Mouse (Mus musculus): Measurements from ENCODE around the gene Gnao1. TPM values are rescaled to one million over a fixed set of nuclear protein-coding genes. Genes with fewer than 3 reads are reported as not detected.

The Gnao1 gene
- polyA plus RNA-seq, 1 experiment from 2014 or later = 17.4 TPM

- H3K9me3 ChIP-seq (ENCODE audit: control insufficient read depth, low read length) = no peaks in the 10 kb centered on the region
- no peaks in the 10 kb centered on the region for H3K27me3 ChIP-seq (ENCODE audit: control insufficient read depth, insufficient read depth, low read length)
- H3K36me3 ChIP-seq (ENCODE audit: control insufficient read depth, insufficient read depth, low read length) = no peaks in the 10 kb centered on the region
- peaks cover 17 to 20% of the 10 kb centered on the region in 2 experiments for H3K4me1 ChIP-seq (ENCODE audit: control insufficient read depth in 2 of 2, insufficient read depth in 2 of 2, low read length in 2 of 2)
- peak overlapping the region; percentile 21; the same call in 1 of the 2 replicates for H3K9ac ChIP-seq (ENCODE audit: low read length)
- WGBS = 28% methylated on average over 11 of the region's 11 CpGs
- H3K4me3 ChIP-seq (ENCODE audit: control insufficient read depth in 1 of 2, insufficient read depth in 1 of 2, low read depth in 1 of 2, low read length in 2 of 2) = no peak overlapping the region
- H3K4me2 ChIP-seq (ENCODE audit: low read length) = peak overlapping the region; percentile 20
- peak overlapping the region; percentile 15 to 56; a peak in 3 of 4 replicates for H3K27ac ChIP-seq (replicated peaks in 1 of 2; ENCODE audit: control insufficient read depth in 1 of 2, insufficient read depth in 1 of 2, low read depth in 2 of 2, low read length in 2 of 2)
- no peak for ATAC-seq (ENCODE audit: insufficient number of reproducible peaks, insufficient read depth, low FRiP score, low read depth)
These were observed 131.0 kb downstream of the Gnao1 start for GRCm38 (mm10) chr8:93940542-93941423.

GRCm38 (mm10) chr8:93941636-93942054, 131.9 kb downstream of the Gnao1 start:
- peaks cover 19 to 21% of the 10 kb centered on the region in 2 experiments for H3K4me1 ChIP-seq (ENCODE audit: control insufficient read depth in 2 of 2, insufficient read depth in 2 of 2, low read length in 2 of 2)
- H3K36me3 ChIP-seq (ENCODE audit: control insufficient read depth, insufficient read depth, low read length) = no peaks in the 10 kb centered on the region
- no peak for ATAC-seq (ENCODE audit: insufficient number of reproducible peaks, insufficient read depth, low FRiP score, low read depth)
- no peak overlapping the region for H3K4me3 ChIP-seq (ENCODE audit: control insufficient read depth in 1 of 2, insufficient read depth in 1 of 2, low read depth in 1 of 2, low read length in 2 of 2)
- no peaks in the 10 kb centered on the region for H3K9me3 ChIP-seq (ENCODE audit: control insufficient read depth, low read length)
- peak overlapping the region; percentile 20 for H3K4me2 ChIP-seq (ENCODE audit: low read length)
- H3K9ac ChIP-seq (ENCODE audit: low read length) = no peak overlapping the region
- WGBS = 27% methylated on average over 4 of the region's 4 CpGs
- H3K27ac ChIP-seq (replicated peaks in 1 of 2; ENCODE audit: control insufficient read depth in 1 of 2, insufficient read depth in 1 of 2, low read depth in 2 of 2, low read length in 2 of 2) = peak overlapping the region; percentile 15 to 56; a peak in 2 of 4 replicates
- H3K27me3 ChIP-seq (ENCODE audit: control insufficient read depth, insufficient read depth, low read length) = no peaks in the 10 kb centered on the region

GRCm38 (mm10) chr8:93945781-93946180, 136.0 kb downstream of the Gnao1 start:
- no peak overlapping the region for H3K9ac ChIP-seq (ENCODE audit: low read length)
- no peak overlapping the region for H3K27ac ChIP-seq (replicated peaks in 1 of 2; ENCODE audit: control insufficient read depth in 1 of 2, insufficient read depth in 1 of 2, low read depth in 2 of 2, low read length in 2 of 2)
- no peaks in the 10 kb centered on the region for H3K27me3 ChIP-seq (ENCODE audit: control insufficient read depth, insufficient read depth, low read length)
- WGBS = 36% methylated on average over 4 of the region's 4 CpGs
- H3K4me1 ChIP-seq (ENCODE audit: control insufficient read depth in 2 of 2, insufficient read depth in 2 of 2, low read length in 2 of 2) = peaks cover 12 to 13% of the 10 kb centered on the region in 2 experiments
- 0 out of 2 replicates have a peak, but pooled peaks cover 1% of the 10 kb centered on the region for H3K36me3 ChIP-seq (ENCODE audit: control insufficient read depth, insufficient read depth, low read length)
- ATAC-seq (ENCODE audit: insufficient number of reproducible peaks, insufficient read depth, low FRiP score, low read depth) = no peak
- H3K4me3 ChIP-seq (ENCODE audit: control insufficient read depth in 1 of 2, insufficient read depth in 1 of 2, low read depth in 1 of 2, low read length in 2 of 2) = no peak overlapping the region
- no peaks in the 10 kb centered on the region for H3K9me3 ChIP-seq (ENCODE audit: control insufficient read depth, low read length)
- H3K4me2 ChIP-seq (ENCODE audit: low read length) = no peak overlapping the region

- Histone ChIP-seq H3K27ac (replicated peaks in 1 of 2; ENCODE audit: control insufficient read depth in 1 of 2, insufficient read depth in 1 of 2, low read depth in 2 of 2, low read length in 2 of 2) (no peak overlapping the region), H3K36me3 (ENCODE audit: control insufficient read depth, insufficient read depth, low read length) (0 out of 2 replicates have a peak, but pooled peaks cover 2% of the 10 kb centered on the region), H3K4me2 (ENCODE audit: low read length) (no peak overlapping the region), H3K9ac (ENCODE audit: low read length) (no peak overlapping the region), H3K9me3 (ENCODE audit: control insufficient read depth, low read length) (no peaks in the 10 kb centered on the region), H3K4me1 (ENCODE audit: control insufficient read depth in 2 of 2, insufficient read depth in 2 of 2, low read length in 2 of 2) (peaks cover 6 to 8% of the 10 kb centered on the region in 2 experiments), H3K27me3 (ENCODE audit: control insufficient read depth, insufficient read depth, low read length) (no peaks in the 10 kb centered on the region), H3K4me3 (ENCODE audit: control insufficient read depth in 1 of 2, insufficient read depth in 1 of 2, low read depth in 1 of 2, low read length in 2 of 2) (no peak overlapping the region)
- ATAC-seq (ENCODE audit: insufficient number of reproducible peaks, insufficient read depth, low FRiP score, low read depth) = no peak
- WGBS = 88% methylated on average over 1 of the region's 1 CpGs
These were observed 136.6 kb downstream of the Gnao1 start for GRCm38 (mm10) chr8:93946397-93946796.

- H3K4me2 ChIP-seq (ENCODE audit: low read length) = no peak overlapping the region
- H3K4me3 ChIP-seq (ENCODE audit: control insufficient read depth in 1 of 2, insufficient read depth in 1 of 2, low read depth in 1 of 2, low read length in 2 of 2) = no peak overlapping the region
- H3K27me3 ChIP-seq (ENCODE audit: control insufficient read depth, insufficient read depth, low read length) = no peaks in the 10 kb centered on the region
- H3K36me3 ChIP-seq (ENCODE audit: control insufficient read depth, insufficient read depth, low read length) = peaks cover 6% of the 10 kb centered on the region; the same call in 1 of the 2 replicates
- no peak overlapping the region for H3K27ac ChIP-seq (replicated peaks in 1 of 2; ENCODE audit: control insufficient read depth in 1 of 2, insufficient read depth in 1 of 2, low read depth in 2 of 2, low read length in 2 of 2)
- WGBS = 67% methylated on average over 14 of the region's 14 CpGs
- H3K4me1 ChIP-seq (ENCODE audit: control insufficient read depth in 2 of 2, insufficient read depth in 2 of 2, low read length in 2 of 2) = peaks cover 5% of the 10 kb centered on the region in 2 experiments; a peak in 3 of 4 replicates
- no peak overlapping the region for H3K9ac ChIP-seq (ENCODE audit: low read length)
- no peak for ATAC-seq (ENCODE audit: insufficient number of reproducible peaks, insufficient read depth, low FRiP score, low read depth)
- H3K9me3 ChIP-seq (ENCODE audit: control insufficient read depth, low read length) = no peaks in the 10 kb centered on the region
These were observed 140.4 kb downstream of the Gnao1 start for GRCm38 (mm10) chr8:93950133-93950532.

- ATAC-seq (ENCODE audit: insufficient number of reproducible peaks, insufficient read depth, low FRiP score, low read depth) = no peak
- H3K27me3 ChIP-seq (ENCODE audit: control insufficient read depth, insufficient read depth, low read length) = no peaks in the 10 kb centered on the region
- 84% methylated on average over 9 of the region's 9 CpGs for WGBS
These were observed 142.7 kb downstream of the Gnao1 start for GRCm38 (mm10) chr8:93952511-93952910.

GRCm38 (mm10) chr8:93958402-93958801, 148.6 kb downstream of the Gnao1 start:
- Histone ChIP-seq H3K36me3 (ENCODE audit: control insufficient read depth, insufficient read depth, low read length) (peaks cover 16% of the 10 kb centered on the region; the same call in 1 of the 2 replicates), H3K4me1 (ENCODE audit: control insufficient read depth in 2 of 2, insufficient read depth in 2 of 2, low read length in 2 of 2) (no peaks in the 10 kb centered on the region), H3K4me3 (ENCODE audit: control insufficient read depth in 1 of 2, insufficient read depth in 1 of 2, low read depth in 1 of 2, low read length in 2 of 2) (no peak overlapping the region), H3K27ac (replicated peaks in 1 of 2; ENCODE audit: control insufficient read depth in 1 of 2, insufficient read depth in 1 of 2, low read depth in 2 of 2, low read length in 2 of 2) (no peak overlapping the region), H3K9ac (ENCODE audit: low read length) (no peak overlapping the region), H3K9me3 (ENCODE audit: control insufficient read depth, low read length) (no peaks in the 10 kb centered on the region), H3K4me2 (ENCODE audit: low read length) (no peak overlapping the region), H3K27me3 (ENCODE audit: control insufficient read depth, insufficient read depth, low read length) (no peaks in the 10 kb centered on the region)
- no peak for ATAC-seq (ENCODE audit: insufficient number of reproducible peaks, insufficient read depth, low FRiP score, low read depth)
- WGBS = 83% methylated on average over 9 of the region's 9 CpGs

More at GRCm38 (mm10) chr8:93952511-93952910, 142.7 kb downstream of the Gnao1 start:
- H3K36me3 ChIP-seq (ENCODE audit: control insufficient read depth, insufficient read depth, low read length) = peaks cover 18% of the 10 kb centered on the region; the same call in 1 of the 2 replicates
- no peaks in the 10 kb centered on the region for H3K4me1 ChIP-seq (ENCODE audit: control insufficient read depth in 2 of 2, insufficient read depth in 2 of 2, low read length in 2 of 2)
- no peak overlapping the region for H3K9ac ChIP-seq (ENCODE audit: low read length)
- no peak overlapping the region for H3K4me2 ChIP-seq (ENCODE audit: low read length)
- no peaks in the 10 kb centered on the region for H3K9me3 ChIP-seq (ENCODE audit: control insufficient read depth, low read length)
- no peak overlapping the region for H3K27ac ChIP-seq (replicated peaks in 1 of 2; ENCODE audit: control insufficient read depth in 1 of 2, insufficient read depth in 1 of 2, low read depth in 2 of 2, low read length in 2 of 2)
- no peak overlapping the region for H3K4me3 ChIP-seq (ENCODE audit: control insufficient read depth in 1 of 2, insufficient read depth in 1 of 2, low read depth in 1 of 2, low read length in 2 of 2)
